Mouse (Mus musculus) naive thymus-derived CD4-positive, alpha-beta T cell, adult 2 months (primary cell): ENCODE results near the gene Sf1.

Experiments
- DNase-seq: peaks from one replicate; pipeline ENCODE4 v3.0.0-alpha.2; 2011; ENCODE audit warnings: low read depth

Gene Sf1

DNA sequence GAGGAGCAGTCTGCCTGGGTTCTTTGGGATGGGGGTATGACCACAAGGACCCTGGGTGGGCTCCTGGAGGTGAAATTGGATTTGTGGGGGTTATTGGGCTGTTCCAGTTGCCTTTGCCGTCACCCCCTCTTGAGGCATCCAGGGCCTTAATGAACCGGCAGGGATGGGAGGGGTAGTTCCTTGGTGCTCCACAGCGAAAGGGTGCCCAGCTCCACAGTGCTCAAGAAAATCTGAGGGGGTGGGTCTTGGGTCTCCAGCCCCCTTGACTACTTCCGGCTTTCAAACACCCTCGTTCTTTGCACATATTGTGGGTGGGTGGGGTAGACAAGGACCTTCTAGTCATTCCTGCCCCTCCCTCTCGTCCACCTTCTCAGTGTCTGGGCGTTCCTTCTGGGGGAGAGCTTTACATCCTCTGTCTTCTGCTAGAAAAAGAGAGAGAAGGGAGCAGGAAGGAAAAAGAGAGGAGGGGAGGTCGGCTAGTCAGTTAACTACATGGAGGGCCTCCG is 56.4 kb downstream of the Sf1 start:
- no peak for DNase-seq

GRCm38 (mm10) chr19:6420481-6421210 is 57.2 kb downstream of the Sf1 start:
- DNase-seq, result no peak

DNA sequence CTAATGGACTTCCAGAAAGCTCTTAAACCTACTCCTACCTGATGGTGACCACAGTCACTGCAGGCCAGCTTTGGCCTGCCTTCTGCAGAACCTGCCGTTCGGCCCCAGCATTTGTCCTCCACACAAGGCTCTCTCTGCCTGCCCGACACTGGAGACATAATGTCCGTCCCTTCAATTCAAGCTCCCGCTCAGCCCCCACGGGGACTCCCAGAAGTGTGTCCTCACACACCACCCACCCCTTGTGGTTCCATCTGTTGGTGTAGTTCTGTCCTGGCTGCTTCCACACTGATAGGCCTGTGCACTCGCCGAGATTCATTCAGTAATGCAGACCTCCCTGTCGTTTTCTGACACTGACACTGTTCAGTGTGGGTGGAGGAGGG is 57.7 kb downstream of the Sf1 start:
- DNase-seq, result no peak

DNA sequence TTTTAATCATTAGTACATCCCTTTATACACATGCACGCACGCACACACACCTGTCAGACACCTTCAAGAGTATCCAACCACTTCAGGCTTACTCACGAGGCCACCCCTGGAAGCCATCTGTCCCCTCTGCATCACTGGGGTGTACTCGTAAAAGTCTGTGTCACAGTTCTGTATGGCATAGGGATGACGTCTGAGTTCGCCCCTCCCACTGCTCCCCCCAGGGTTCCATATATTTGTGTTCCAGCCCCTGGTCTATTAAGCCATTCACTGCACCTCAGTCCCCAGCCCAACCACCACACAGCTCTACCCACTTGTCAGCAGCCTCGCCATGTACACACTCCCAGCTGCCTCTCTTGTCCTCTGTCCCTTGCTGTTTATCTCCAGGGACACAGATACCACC is 58.5 kb downstream of the Sf1 start:
- no peak for DNase-seq

DNA sequence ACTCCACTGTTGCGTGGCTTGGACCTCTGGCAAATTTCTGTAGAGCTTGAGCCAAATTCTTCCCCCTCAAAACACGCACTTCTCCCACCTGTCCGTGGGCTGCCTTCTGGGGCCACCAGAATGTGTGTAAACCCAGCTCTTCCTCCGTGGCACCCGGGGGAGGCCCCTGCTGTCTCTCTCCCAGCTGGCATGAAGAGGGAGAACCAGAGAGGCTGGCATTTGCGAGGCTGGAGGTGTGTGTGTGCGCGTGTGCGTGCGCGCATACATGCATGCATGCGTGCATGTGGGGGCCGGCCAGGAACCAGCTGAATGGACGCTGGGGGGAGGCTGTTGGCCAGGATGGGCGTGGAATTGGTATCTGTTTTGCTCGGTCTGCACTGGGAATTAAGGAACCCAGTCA is 59.8 kb downstream of the Sf1 start:
- DNase-seq, result no peak

DNA sequence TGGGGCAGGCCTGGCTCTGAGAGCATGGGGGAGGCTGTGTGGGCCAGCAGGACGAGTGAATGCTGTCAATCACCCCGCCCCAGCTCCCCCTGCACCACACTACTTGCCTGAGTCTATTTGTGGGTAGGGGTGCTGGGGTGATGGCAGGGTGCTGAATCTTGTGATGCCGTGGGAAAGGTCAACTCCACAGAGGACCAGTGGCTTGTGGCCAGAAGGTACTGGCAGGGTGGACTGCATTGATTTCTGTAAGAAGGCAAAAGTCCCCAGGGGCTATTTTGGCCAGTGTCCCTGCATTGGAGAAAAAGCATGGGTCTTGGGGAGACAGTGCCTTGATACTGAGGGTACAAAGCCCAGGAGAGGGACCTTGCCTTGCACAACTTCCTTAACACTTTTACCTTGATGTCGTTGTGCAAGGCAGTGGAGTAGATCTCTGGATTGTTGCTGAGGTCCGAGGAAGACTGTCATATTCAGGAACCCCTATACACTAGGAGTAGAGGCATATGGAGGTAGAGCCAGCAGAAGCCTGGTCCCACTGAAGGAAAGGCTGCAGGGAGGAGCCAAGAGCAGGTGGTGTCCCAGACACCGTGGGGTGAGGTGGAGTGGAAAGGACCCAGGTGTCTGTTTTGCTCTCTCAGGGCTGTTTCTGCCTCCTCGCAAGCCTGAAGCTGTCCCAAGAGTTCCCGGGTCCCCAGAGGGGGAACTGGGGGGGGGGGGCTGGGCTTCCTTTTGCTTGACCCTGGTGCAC is 60.8 kb downstream of the Sf1 start:
- no peak for DNase-seq

DNA sequence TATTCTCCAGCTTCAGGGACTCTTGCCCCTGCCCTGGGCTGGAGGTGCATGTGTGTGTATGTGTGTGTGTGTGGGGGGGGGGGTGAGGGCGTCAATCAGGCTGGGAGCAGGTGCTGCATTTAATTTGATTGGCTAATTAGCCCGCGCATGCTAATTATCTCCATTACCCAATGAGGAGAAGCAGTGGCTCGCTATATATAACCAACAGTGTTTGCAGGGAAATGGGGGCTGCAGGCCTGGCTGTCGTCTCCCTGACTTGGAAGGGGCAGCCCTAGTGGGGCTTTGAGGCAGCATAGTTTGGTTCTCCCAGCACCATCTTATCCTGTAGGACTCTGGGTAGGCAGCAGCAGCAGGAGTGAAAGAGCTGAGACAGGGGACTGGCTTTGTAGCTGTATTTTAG is 62.1 kb downstream of the Sf1 start:
- DNase-seq, result no peak

- no peak for DNase-seq
Measured at GRCm38 (mm10) chr19:6426703-6427500, 63.4 kb downstream of the Sf1 start.
